Mouse (Mus musculus) cerebral cortex, adult 2 months (tissue): ENCODE measurements around the gene Themis2.

Experiments used
- WGBS: fragments of 180-500 bp; shearing (Covaris S2); methylation state at CpG from one replicate; pipeline ENCODE4 v1.1.7; 2018; 5-methylcytosine and 5-hydroxymethylcytosine counted together

The Themis2 gene

GRCm38 (mm10) chr4:132796196-132796886 is at the start of gene Themis2:
Gene Themis2, minus strand, starts transcription at chr4:132796387.
- 8% methylated on average over 21 of the region's 21 CpGs for WGBS

GRCm38 (mm10) chr4:132843705-132844071 is 47.5 kb upstream of the Themis2 start:
- 84% methylated on average over 1 of the region's 1 CpGs for WGBS

GRCm38 (mm10) chr4:132842970-132843704 is 47.0 kb upstream of the Themis2 start, which contains the start of gene Ppp1r8:
Gene Ppp1r8, minus strand, starts transcription at chr4:132843169.
- WGBS: under 1% methylated on average over 40 of the region's 40 CpGs

GRCm38 (mm10) chr4:132842281-132842906 is 46.2 kb upstream of the Themis2 start:
- WGBS: under 1% methylated on average over 30 of the region's 30 CpGs

- WGBS: 69% methylated on average over 3 of the region's 3 CpGs
Observed at GRCm38 (mm10) chr4:132841493-132841892, 45.3 kb upstream of the Themis2 start.

GRCm38 (mm10) chr4:132823614-132824366 is 27.6 kb upstream of the Themis2 start:
- 55% methylated on average over 8 of the region's 8 CpGs for WGBS

GRCm38 (mm10) chr4:132818442-132818841 is 22.3 kb upstream of the Themis2 start:
- WGBS: 58% methylated on average over 2 of the region's 2 CpGs

- 59% methylated on average over 2 of the region's 2 CpGs for WGBS
Observed at GRCm38 (mm10) chr4:132816855-132817254, 20.7 kb upstream of the Themis2 start.

GRCm38 (mm10) chr4:132816404-132816803 is 20.2 kb upstream of the Themis2 start:
- 88% methylated on average over 7 of the region's 7 CpGs for WGBS

- WGBS: 35% methylated on average over 5 of the region's 5 CpGs
Observed at GRCm38 (mm10) chr4:132809621-132810020, 13.4 kb upstream of the Themis2 start.

- WGBS: 74% methylated on average over 5 of the region's 5 CpGs
Observed at GRCm38 (mm10) chr4:132807771-132808641, 11.8 kb upstream of the Themis2 start.

- 85% methylated on average over 7 of the region's 7 CpGs for WGBS
Observed at GRCm38 (mm10) chr4:132806620-132807191, 10.5 kb upstream of the Themis2 start.

- 80% methylated on average over 12 of the region's 12 CpGs for WGBS
Observed at GRCm38 (mm10) chr4:132805599-132806197, 9.5 kb upstream of the Themis2 start.

GRCm38 (mm10) chr4:132805146-132805545 is 9.0 kb upstream of the Themis2 start:
- WGBS: 82% methylated on average over 5 of the region's 5 CpGs

- 82% methylated on average over 6 of the region's 6 CpGs for WGBS
Observed at GRCm38 (mm10) chr4:132804331-132804730, 8.1 kb upstream of the Themis2 start.

- 96% methylated on average over 7 of the region's 7 CpGs for WGBS
Observed at GRCm38 (mm10) chr4:132803876-132804275, 7.7 kb upstream of the Themis2 start.

- WGBS: 86% methylated on average over 5 of the region's 5 CpGs
Observed at GRCm38 (mm10) chr4:132803212-132803611, 7.0 kb upstream of the Themis2 start.

GRCm38 (mm10) chr4:132802171-132802637 is 6.0 kb upstream of the Themis2 start:
- 60% methylated on average over 16 of the region's 16 CpGs for WGBS

GRCm38 (mm10) chr4:132801176-132802077 is 5.2 kb upstream of the Themis2 start:
- 92% methylated on average over 18 of the region's 18 CpGs for WGBS
